Mouse (Mus musculus) spleen, adult 18-20 months (tissue): ENCODE results near the gene Vmn1r132.
"Not testable (repeated sequence)": the region's sequence is repeated elsewhere in the genome, so short reads cannot be mapped to it uniquely, and the experiment has no call there.

Experiments
- DNase-seq, 2 experiments: peaks; one replicate each; pipeline ENCODE4 v3.0.0; 2022; ENCODE audit warnings: mixed read lengths in 2 of 2

The Vmn1r132 gene

DNA sequence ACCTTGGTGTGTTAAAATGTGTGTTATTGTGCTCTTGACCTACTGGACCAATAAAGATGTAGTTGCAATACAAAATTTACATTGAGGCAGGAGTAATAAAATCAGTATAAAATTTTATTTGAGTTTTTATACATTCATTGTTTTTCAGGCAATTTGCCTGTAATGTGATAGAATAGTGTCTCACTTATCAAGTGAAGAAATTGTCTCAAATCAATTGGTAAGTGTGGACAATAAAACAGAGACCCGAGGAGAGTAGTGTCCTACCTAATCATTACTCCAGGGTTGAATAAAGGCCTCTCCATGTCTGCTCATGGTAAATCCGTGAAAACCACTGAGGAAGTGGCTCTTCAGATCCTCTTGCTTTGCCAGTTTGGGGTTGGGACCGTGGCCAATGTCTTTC lies at the start of gene Vmn1r132:
Vmn1r132 (plus strand) TSS at position 301 of the 400 bp plus-strand sequence.
- DNase-seq: not testable (repeated sequence)
